Mouse (Mus musculus): ENCODE data around the gene Gm20517. TPM values are rescaled to one million over a fixed set of nuclear protein-coding genes. Genes with fewer than 3 reads are reported as not detected.

Gene Gm20517
- polyA plus RNA-seq, 2 experiments, result 0.86 TPM

GRCm38 (mm10) chr17:47614018-47614417, 2.6 kb downstream of the Gm20517 start:
- WGBS (ENCODE audit: insufficient replicate concordance), result 82% methylated on average over 1 of the region's 1 CpGs
- no peaks in the 10 kb centered on the region for H3K9me3 ChIP-seq (ENCODE audit: control insufficient read depth, low read length)
- H3K27ac ChIP-seq, result no peak overlapping the region
- peak; percentile 89 for TF ChIP-seq CTCF (IDR thresholded peaks at IDR 0.05; ENCODE audit: low read depth)
- TF ChIP-seq EP300 (IDR thresholded peaks at IDR 0.05; ENCODE audit: low read depth), result no peak
- H3K9ac ChIP-seq (replicated peaks), result no peak overlapping the region
- peaks cover 46 to 62% of the 10 kb centered on the region in 2 experiments for H3K4me1 ChIP-seq (replicated peaks; ENCODE audit: control insufficient read depth in 2 of 2, insufficient read depth in 2 of 2, low read length in 1 of 2)
- peaks cover 38% of the 10 kb centered on the region for H3K36me3 ChIP-seq (replicated peaks; ENCODE audit: control insufficient read depth, insufficient read depth, low read depth)
- no peaks in the 10 kb centered on the region for H3K27me3 ChIP-seq (ENCODE audit: control insufficient read depth, insufficient read depth, low read length)
- H3K4me2 ChIP-seq (ENCODE audit: low read depth), result no peak overlapping the region
- DNase-seq (ENCODE audit: low read depth in 3 of 3, low spot score in 3 of 3), result no peak
- ATAC-seq (ENCODE audit: insufficient read depth), result no peak
- no peak overlapping the region for H3K4me3 ChIP-seq (ENCODE audit: insufficient read depth in 1 of 2, low read depth in 2 of 2, low read length in 2 of 2)

- peak overlapping the region; percentile 20; the same call in 1 of the 2 replicates for H3K4me2 ChIP-seq (ENCODE audit: low read depth)
- H3K9me3 ChIP-seq (ENCODE audit: control insufficient read depth, low read length), result no peaks in the 10 kb centered on the region
- no peak for DNase-seq (ENCODE audit: low read depth in 3 of 3, low spot score in 3 of 3)
- peak overlapping the region; percentile 98 for H3K27ac ChIP-seq
- ATAC-seq (ENCODE audit: insufficient read depth), result no peak
- peak overlapping the region; percentile 54; the same call in 1 of the 2 replicates for H3K9ac ChIP-seq (replicated peaks)
- peaks cover 36 to 50% of the 10 kb centered on the region in 2 experiments for H3K4me1 ChIP-seq (replicated peaks; ENCODE audit: control insufficient read depth in 2 of 2, insufficient read depth in 2 of 2, low read length in 1 of 2)
- 89% methylated on average over 8 of the region's 8 CpGs for WGBS (ENCODE audit: insufficient replicate concordance)
- TF ChIP-seq EP300 (IDR thresholded peaks at IDR 0.05; ENCODE audit: low read depth) (no peak), CTCF (IDR thresholded peaks at IDR 0.05; ENCODE audit: low read depth) (no peak)
- peaks cover 48% of the 10 kb centered on the region for H3K36me3 ChIP-seq (replicated peaks; ENCODE audit: control insufficient read depth, insufficient read depth, low read depth)
- H3K27me3 ChIP-seq (ENCODE audit: control insufficient read depth, insufficient read depth, low read length), result no peaks in the 10 kb centered on the region
- no peak overlapping the region for H3K4me3 ChIP-seq (ENCODE audit: insufficient read depth in 1 of 2, low read depth in 2 of 2, low read length in 2 of 2)
These were observed 4.7 kb downstream of the Gm20517 start for GRCm38 (mm10) chr17:47616119-47616518.

GRCm38 (mm10) chr17:47616652-47617051, 5.3 kb downstream of the Gm20517 start:
- H3K27me3 ChIP-seq (ENCODE audit: control insufficient read depth, insufficient read depth, low read length), result no peaks in the 10 kb centered on the region
- H3K27ac ChIP-seq, result peak overlapping the region; percentile 98
- ATAC-seq (ENCODE audit: insufficient read depth) (no peak), DNase-seq (ENCODE audit: low read depth in 3 of 3, low spot score in 3 of 3) (no peak)
- peaks cover 36 to 50% of the 10 kb centered on the region in 2 experiments for H3K4me1 ChIP-seq (replicated peaks; ENCODE audit: control insufficient read depth in 2 of 2, insufficient read depth in 2 of 2, low read length in 1 of 2)
- H3K4me2 ChIP-seq (ENCODE audit: low read depth), result peak overlapping the region; percentile 58
- peaks cover 52% of the 10 kb centered on the region for H3K36me3 ChIP-seq (replicated peaks; ENCODE audit: control insufficient read depth, insufficient read depth, low read depth)
- TF ChIP-seq CTCF (IDR thresholded peaks at IDR 0.05; ENCODE audit: low read depth), result no peak
- no peak for TF ChIP-seq EP300 (IDR thresholded peaks at IDR 0.05; ENCODE audit: low read depth)
- peak overlapping the region; percentile 54; the same call in 1 of the 2 replicates for H3K9ac ChIP-seq (replicated peaks)
- 62% methylated on average over 4 of the region's 4 CpGs for WGBS (ENCODE audit: insufficient replicate concordance)
- H3K4me3 ChIP-seq (ENCODE audit: insufficient read depth in 1 of 2, low read depth in 2 of 2, low read length in 2 of 2), result no peak overlapping the region
- no peaks in the 10 kb centered on the region for H3K9me3 ChIP-seq (ENCODE audit: control insufficient read depth, low read length)

GRCm38 (mm10) chr17:47617605-47618307, 6.4 kb downstream of the Gm20517 start:
- WGBS (ENCODE audit: insufficient replicate concordance), result 31% methylated on average over 9 of the region's 9 CpGs
- DNase-seq (ENCODE audit: low read depth in 3 of 3, low spot score in 3 of 3) (peak; percentile 75 to 87 (median 84)), ATAC-seq (ENCODE audit: insufficient read depth) (peak; percentile 98)
- peak overlapping the region; percentile 54 for H3K9ac ChIP-seq (replicated peaks)
- peaks cover 30 to 43% of the 10 kb centered on the region in 2 experiments for H3K4me1 ChIP-seq (replicated peaks; ENCODE audit: control insufficient read depth in 2 of 2, insufficient read depth in 2 of 2, low read length in 1 of 2)
- H3K4me3 ChIP-seq (ENCODE audit: insufficient read depth in 1 of 2, low read depth in 2 of 2, low read length in 2 of 2), result 0 out of 4 replicates have a peak overlapping the region, but pooled peaks have one; percentile 7 to 8
- peak; percentile 95 for TF ChIP-seq EP300 (IDR thresholded peaks at IDR 0.05; ENCODE audit: low read depth)
- TF ChIP-seq CTCF (IDR thresholded peaks at IDR 0.05; ENCODE audit: low read depth), result peak; percentile 32
- no peaks in the 10 kb centered on the region for H3K27me3 ChIP-seq (ENCODE audit: control insufficient read depth, insufficient read depth, low read length)
- H3K36me3 ChIP-seq (replicated peaks; ENCODE audit: control insufficient read depth, insufficient read depth, low read depth), result peaks cover 63% of the 10 kb centered on the region
- H3K4me2 ChIP-seq (ENCODE audit: low read depth), result peak overlapping the region; percentile 58
- no peaks in the 10 kb centered on the region for H3K9me3 ChIP-seq (ENCODE audit: control insufficient read depth, low read length)
- H3K27ac ChIP-seq, result peak overlapping the region; percentile 98

- no peak overlapping the region for H3K4me3 ChIP-seq (ENCODE audit: insufficient read depth in 1 of 2, low read depth in 2 of 2, low read length in 2 of 2)
- no peaks in the 10 kb centered on the region for H3K9me3 ChIP-seq (ENCODE audit: control insufficient read depth, low read length)
- H3K36me3 ChIP-seq (replicated peaks; ENCODE audit: control insufficient read depth, insufficient read depth, low read depth), result peaks cover 65% of the 10 kb centered on the region
- no peak overlapping the region for H3K9ac ChIP-seq (replicated peaks)
- no peak for ATAC-seq (ENCODE audit: insufficient read depth)
- H3K27ac ChIP-seq, result peak overlapping the region; percentile 98
- WGBS (ENCODE audit: insufficient replicate concordance), result 84% methylated on average over 13 of the region's 13 CpGs
- TF ChIP-seq EP300 (IDR thresholded peaks at IDR 0.05; ENCODE audit: low read depth), result no peak
- TF ChIP-seq CTCF (IDR thresholded peaks at IDR 0.05; ENCODE audit: low read depth), result no peak
- no peak overlapping the region for H3K4me2 ChIP-seq (ENCODE audit: low read depth)
- no peak for DNase-seq (ENCODE audit: low read depth in 3 of 3, low spot score in 3 of 3)
- H3K4me1 ChIP-seq (replicated peaks; ENCODE audit: control insufficient read depth in 2 of 2, insufficient read depth in 2 of 2, low read length in 1 of 2), result peaks cover 30 to 39% of the 10 kb centered on the region in 2 experiments
- no peaks in the 10 kb centered on the region for H3K27me3 ChIP-seq (ENCODE audit: control insufficient read depth, insufficient read depth, low read length)
These were observed 7.3 kb downstream of the Gm20517 start for GRCm38 (mm10) chr17:47618556-47619311.

Measured in liver, embryonic 14.5 days (tissue).